ENCODE assay signal across 7 mouse cellular contexts in the genomic region with DNA sequence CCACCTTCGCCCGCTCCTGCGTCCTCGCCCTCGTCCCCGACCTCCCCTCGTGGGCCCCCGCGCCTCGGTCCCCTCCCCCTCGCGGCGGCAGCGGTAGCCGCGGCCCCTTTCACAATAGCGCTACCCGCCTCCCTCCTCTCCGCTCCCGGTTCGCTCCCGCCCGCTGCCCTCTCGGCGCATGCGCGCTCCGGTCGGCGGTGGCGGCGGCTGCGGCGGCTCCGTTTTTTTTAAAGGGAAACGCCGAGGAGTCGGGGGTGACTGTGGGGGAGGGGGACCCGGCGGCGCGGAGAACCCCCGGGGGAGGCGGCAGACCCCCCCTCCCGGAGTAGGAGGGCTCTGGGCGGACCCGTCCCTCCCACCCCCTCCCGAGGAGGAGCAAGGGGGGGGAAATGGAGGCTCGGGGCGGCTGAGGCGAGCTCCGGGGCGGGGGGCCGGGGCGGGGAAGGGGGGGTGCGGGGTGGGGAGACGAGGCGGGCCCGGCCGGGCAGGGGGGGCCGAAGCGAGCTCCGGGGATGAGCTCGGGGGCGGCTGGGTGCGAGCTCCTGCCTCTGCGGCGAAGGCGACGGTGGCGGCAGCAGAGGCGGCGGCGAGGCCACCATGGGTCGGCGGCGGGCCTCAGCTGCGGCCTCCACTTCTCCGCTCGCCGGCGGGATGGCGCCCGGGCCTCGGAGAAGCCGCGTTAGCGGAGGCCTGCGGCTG. TPM values are rescaled to one million over a fixed set of nuclear protein-coding genes. Genes with fewer than 3 reads are reported as not detected.
DNase-seq lines count a peak whose midpoint lies in the region; ATAC-seq and TF ChIP-seq lines count a peak whose summit lies in the region.

A gene (plus strand): TSS at position 502 of the 699 bp plus-strand sequence.

- peak within 1 kb of the TSS; percentile 99 for H3K9ac ChIP-seq in intestine, embryonic 15.5 days
- H3K9ac ChIP-seq in midbrain, embryonic 11.5 days (ENCODE audit: low read length), result peak within 1 kb of the TSS; percentile 99

- H3K4me3 ChIP-seq in intestine, embryonic 15.5 days (replicated peaks), result peak within 1 kb of the TSS; percentile 88
- H3K4me3 ChIP-seq in limb, embryonic 10.5 days, result peak within 1 kb of the TSS; percentile 97
- peak within 1 kb of the TSS; percentile 100 for H3K4me3 ChIP-seq in midbrain, embryonic 11.5 days (ENCODE audit: low read depth, low read length)
- H3K4me3 ChIP-seq in small intestine, adult 2 months (ENCODE audit: low read depth, low read length), result peak within 1 kb of the TSS; percentile 73

- TF ChIP-seq CTCF in small intestine, adult 2 months (IDR thresholded peaks at IDR 0.05; ENCODE audit: extremely low read depth, insufficient read length, insufficient replicate concordance, low read depth, low read length), result no peak

- H3K27ac ChIP-seq in intestine, embryonic 15.5 days, result peak within 1 kb of the TSS; percentile 100
- peak within 1 kb of the TSS; percentile 99 for H3K27ac ChIP-seq in limb, embryonic 10.5 days
- peak within 1 kb of the TSS; percentile 99 for H3K27ac ChIP-seq in midbrain, embryonic 11.5 days (ENCODE audit: low read depth, low read length)
- H3K27ac ChIP-seq in small intestine, adult 2 months (ENCODE audit: insufficient read depth, low read depth, low read length), result peak within 1 kb of the TSS; percentile 99

- WGBS in intestine, embryonic 15.5 days, result under 1% methylated on average over 75 of the region's 89 CpGs
- 2% methylated on average over 62 of the region's 89 CpGs for WGBS in limb, embryonic 10.5 days
- under 1% methylated on average over 56 of the region's 89 CpGs for WGBS in midbrain, embryonic 11.5 days
- WGBS in small intestine, adult 2 months, result under 1% methylated on average over 74 of the region's 89 CpGs

- H3K4me2 ChIP-seq in intestine, embryonic 15.5 days (replicated peaks), result peak within 1 kb of the TSS; percentile 88
- H3K4me2 ChIP-seq in midbrain, embryonic 11.5 days, result peak within 1 kb of the TSS; percentile 69

- peaks cover 23% of the 10 kb centered on the region for H3K4me1 ChIP-seq in intestine, embryonic 15.5 days (replicated peaks)
- peaks cover 55% of the 10 kb centered on the region for H3K4me1 ChIP-seq in limb, embryonic 10.5 days
- peaks cover 27% of the 10 kb centered on the region for H3K4me1 ChIP-seq in midbrain, embryonic 11.5 days (ENCODE audit: control insufficient read depth, insufficient read depth, low read length)
- H3K4me1 ChIP-seq in small intestine, adult 2 months (ENCODE audit: control insufficient read depth, insufficient read depth, insufficient read length, low read length), result peaks cover 8% of the 10 kb centered on the region

- peak; percentile 63 for TF ChIP-seq POLR2A in small intestine, adult 2 months (IDR thresholded peaks at IDR 0.05; ENCODE audit: low read depth, low read length)

- ATAC-seq in intestine, embryonic 15.5 days, result peak; percentile 80
- ATAC-seq in midbrain, embryonic 11.5 days (ENCODE audit: low FRiP score), result peak; percentile 75

- H3K9me3 ChIP-seq in intestine, embryonic 15.5 days, result no peaks in the 10 kb centered on the region
- H3K9me3 ChIP-seq in limb, embryonic 10.5 days (replicated peaks), result no peaks in the 10 kb centered on the region
- H3K9me3 ChIP-seq in midbrain, embryonic 11.5 days (ENCODE audit: control insufficient read depth, low read length), result no peaks in the 10 kb centered on the region

- H3K36me3 ChIP-seq in intestine, embryonic 15.5 days, result peaks cover 13% of the 10 kb centered on the region
- peaks cover 29% of the 10 kb centered on the region for H3K36me3 ChIP-seq in limb, embryonic 10.5 days
- peaks cover 6% of the 10 kb centered on the region for H3K36me3 ChIP-seq in midbrain, embryonic 11.5 days (ENCODE audit: control insufficient read depth, insufficient read depth, low read length)
- H3K36me3 ChIP-seq in small intestine, adult 2 months (ENCODE audit: control insufficient read depth, insufficient read depth, low read length), result peaks cover 15% of the 10 kb centered on the region

- no peaks in the 10 kb centered on the region for H3K27me3 ChIP-seq in intestine, embryonic 15.5 days (replicated peaks)
- H3K27me3 ChIP-seq in limb, embryonic 10.5 days (ENCODE audit: low read depth, poor library complexity, severe bottlenecking), result no peaks in the 10 kb centered on the region
- H3K27me3 ChIP-seq in midbrain, embryonic 11.5 days (ENCODE audit: control insufficient read depth, insufficient read depth, low read length), result no peaks in the 10 kb centered on the region
- no peaks in the 10 kb centered on the region for H3K27me3 ChIP-seq in small intestine, adult 2 months (ENCODE audit: control insufficient read depth, insufficient read depth, low read length)

- DNase-seq in adrenal gland, adult 8-10 months, result peak; percentile 86
- peak; percentile 96 for DNase-seq in embryo, embryonic 9.5 days (ENCODE audit: extremely low spot score)
- peak; percentile 83 to 89 for DNase-seq in gastrocnemius, postnatal 4 days (ENCODE audit: low spot score in 2 of 2)
- DNase-seq in limb, embryonic 10.5 days (ENCODE audit: low spot score), result peak; percentile 93
- peak; percentile 99 for DNase-seq in midbrain, embryonic 11.5 days (ENCODE audit: low spot score, missing footprints)

RNA-seq across cellular contexts. Expression of the gene that starts here (rescaled TPM):
- total RNA-seq in adrenal gland, adult 8-10 months (2022), result 10 to 100 TPM; 93.5 to 98.5 (median 93.7) TPM
- total RNA-seq in gastrocnemius, postnatal 4 days (2021), result 10 to 100 TPM; 79.3 to 83.9 TPM
- polyA plus RNA-seq in intestine, embryonic 15.5 days (2015; fragmentation: Nextera tagmentation; extraction: Ambion mirVana), result 18.9 and 19.7 TPM in 2 replicates
- 22.8 and 25.0 TPM in 2 replicates for polyA plus RNA-seq in limb, embryonic 10.5 days (2016; fragmentation: Nextera tagmentation; extraction: Ambion mirVana)
- polyA plus RNA-seq in midbrain, embryonic 11.5 days (2014; fragmentation: Nextera tagmentation; extraction: Ambion mirVana), result 24.0 and 25.1 TPM in 2 replicates
- 19.8 and 38.5 TPM in 2 replicates for polyA plus RNA-seq in small intestine, adult 2 months (2012; rRNA removed)

Comparison
In these comparisons a context has a peak if more than half of its experiments do, and no peak if none do; other contexts are left out.
1. Peak in every context shown above with its lines: DNase-seq, ATAC-seq, H3K4me3 ChIP-seq and H3K27ac ChIP-seq.